Mouse (Mus musculus): ENCODE results near the gene Gm11172. TPM values are rescaled to one million over a fixed set of nuclear protein-coding genes. Genes with fewer than 3 reads are reported as not detected.

Gm11172 gene
- polyA plus RNA-seq, 2 experiments: not detected

- H3K36me3 ChIP-seq (ENCODE audit: control insufficient read depth, insufficient read depth, low read length): no peaks in the 10 kb centered on the region
- no peaks in the 10 kb centered on the region for H3K4me1 ChIP-seq (ENCODE audit: control insufficient read depth, insufficient read depth, low read length)
- H3K4me3 ChIP-seq (replicated peaks; ENCODE audit: low read length): no peak overlapping the region
- no peak overlapping the region for H3K27ac ChIP-seq (replicated peaks; ENCODE audit: low read depth, low read length)
- 90% methylated on average over 7 of the region's 7 CpGs for WGBS
- no peak for ATAC-seq (ENCODE audit: low FRiP score, low read depth)
- no peak for TF ChIP-seq POLR2A (IDR thresholded peaks at IDR 0.05; ENCODE audit: borderline replicate concordance, extremely low read depth, insufficient read depth, insufficient read length)
- no peaks in the 10 kb centered on the region for H3K9me3 ChIP-seq (ENCODE audit: control insufficient read depth, low read length)
- DNase-seq (ENCODE audit: low spot score): no peak
- H3K27me3 ChIP-seq (ENCODE audit: control insufficient read depth, insufficient read depth, low read length): no peaks in the 10 kb centered on the region
- no peak overlapping the region for H3K4me2 ChIP-seq (replicated peaks; ENCODE audit: low read depth, low read length, severe bottlenecking)
- H3K9ac ChIP-seq (ENCODE audit: low read depth, low read length, severe bottlenecking): no peak overlapping the region
These were observed 47.1 kb downstream of the Gm11172 start for GRCm38 (mm10) chr16:10859726-10860245.

DNA sequence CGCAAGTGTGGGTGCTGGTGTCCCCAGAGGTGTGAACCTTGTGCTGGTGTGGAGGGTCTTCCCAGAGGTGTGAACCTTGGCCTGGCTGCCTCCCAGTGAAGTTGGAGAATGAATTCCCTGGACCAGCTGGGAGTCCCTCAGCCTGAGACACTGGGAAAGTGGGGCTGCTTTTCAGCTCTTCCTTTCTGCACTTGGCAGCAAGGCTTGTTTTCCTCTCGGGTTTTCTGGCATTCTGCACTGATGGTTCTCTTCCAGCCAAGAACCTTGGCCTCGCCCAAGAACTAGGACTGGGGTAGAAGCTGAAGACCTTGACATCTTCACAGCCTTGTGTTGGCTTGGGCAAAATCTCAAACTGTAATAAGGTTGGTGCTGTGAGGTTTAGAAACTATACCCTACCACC is 48.7 kb downstream of the Gm11172 start:
- WGBS: 84% methylated on average over 3 of the region's 3 CpGs
- DNase-seq (ENCODE audit: low spot score) (no peak), ATAC-seq (ENCODE audit: low FRiP score, low read depth) (no peak)
- peaks cover under 1% of the 10 kb centered on the region for H3K4me1 ChIP-seq (ENCODE audit: control insufficient read depth, insufficient read depth, low read length)
- no peak overlapping the region for H3K4me3 ChIP-seq (replicated peaks; ENCODE audit: low read length)
- H3K36me3 ChIP-seq (ENCODE audit: control insufficient read depth, insufficient read depth, low read length): no peaks in the 10 kb centered on the region
- H3K27me3 ChIP-seq (ENCODE audit: control insufficient read depth, insufficient read depth, low read length): no peaks in the 10 kb centered on the region
- no peak overlapping the region for H3K4me2 ChIP-seq (replicated peaks; ENCODE audit: low read depth, low read length, severe bottlenecking)
- no peaks in the 10 kb centered on the region for H3K9me3 ChIP-seq (ENCODE audit: control insufficient read depth, low read length)
- no peak overlapping the region for H3K27ac ChIP-seq (replicated peaks; ENCODE audit: low read depth, low read length)
- H3K9ac ChIP-seq (ENCODE audit: low read depth, low read length, severe bottlenecking): no peak overlapping the region
- no peak for TF ChIP-seq POLR2A (IDR thresholded peaks at IDR 0.05; ENCODE audit: borderline replicate concordance, extremely low read depth, insufficient read depth, insufficient read length)

Other genes starting within 250 kb of the Gm11172 start
- 13.8 and 18.5 TPM in 2 replicates for gene Socs1, start 27.4 kb upstream of the Gm11172 start, polyA plus RNA-seq (2012; rRNA removed)
- 16.6 and 17.8 TPM in 2 replicates for gene Socs1, start 27.4 kb upstream of the Gm11172 start, polyA plus RNA-seq (2014; fragmentation: Nextera tagmentation; extraction: Ambion mirVana)
- not detected in 2 replicates for gene Tnp2, start 24.3 kb upstream of the Gm11172 start, polyA plus RNA-seq (2012; rRNA removed)
- gene Tnp2, start 24.3 kb upstream of the Gm11172 start, polyA plus RNA-seq (2014; fragmentation: Nextera tagmentation; extraction: Ambion mirVana): not detected in 2 replicates
- gene Prm3, start 22.0 kb upstream of the Gm11172 start, polyA plus RNA-seq (2012; rRNA removed): not detected in 2 replicates
- not detected in 2 replicates for gene Prm3, start 22.0 kb upstream of the Gm11172 start, polyA plus RNA-seq (2014; fragmentation: Nextera tagmentation; extraction: Ambion mirVana)
- not detected in 2 replicates for gene Prm2, start 16.8 kb upstream of the Gm11172 start, polyA plus RNA-seq (2012; rRNA removed)
- gene Prm2, start 16.8 kb upstream of the Gm11172 start, polyA plus RNA-seq (2014; fragmentation: Nextera tagmentation; extraction: Ambion mirVana): not detected in 2 replicates
- gene Prm1, start 7.1 kb upstream of the Gm11172 start, polyA plus RNA-seq (2012; rRNA removed): not detected in 2 replicates
- gene Prm1, start 7.1 kb upstream of the Gm11172 start, polyA plus RNA-seq (2014; fragmentation: Nextera tagmentation; extraction: Ambion mirVana): not detected in 2 replicates
- 7.3 and 7.7 TPM in 2 replicates for gene Rmi2, start 22.1 kb downstream of the Gm11172 start, polyA plus RNA-seq (2012; rRNA removed)
- 3.2 and 3.4 TPM in 2 replicates for gene Rmi2, start 22.1 kb downstream of the Gm11172 start, polyA plus RNA-seq (2014; fragmentation: Nextera tagmentation; extraction: Ambion mirVana)
- 59.0 and 59.7 TPM in 2 replicates for gene Snn, start 248.0 kb downstream of the Gm11172 start, polyA plus RNA-seq (2012; rRNA removed)
- 45.2 and 46.9 TPM in 2 replicates for gene Snn, start 248.0 kb downstream of the Gm11172 start, polyA plus RNA-seq (2014; fragmentation: Nextera tagmentation; extraction: Ambion mirVana)

All from limb, embryonic 14.5 days (tissue).